Mouse (Mus musculus) large intestine, adult 2 months (tissue): ENCODE measurements at regions not wholly inside any gene's neighbourhood (a gene's known extent, or its start where the extent isn't known, plus 50 kb on each side); places are given as distances from the start of the nearest gene placed in this dataset.
"Not testable (repeated sequence)": the region's sequence is repeated elsewhere in the genome, so short reads cannot be mapped to it uniquely, and the experiment has no call there.

Experiments
- DNase-seq: peaks from one replicate; pipeline ENCODE4 v3.0.0-alpha.2; 2012; ENCODE audit warnings: low read depth, low spot score
- WGBS: fragments of 180-500 bp; shearing (Covaris S2); methylation state at CpG from one replicate; pipeline ENCODE4 v1.1.7; 2018; 5-methylcytosine and 5-hydroxymethylcytosine counted together

DNA sequence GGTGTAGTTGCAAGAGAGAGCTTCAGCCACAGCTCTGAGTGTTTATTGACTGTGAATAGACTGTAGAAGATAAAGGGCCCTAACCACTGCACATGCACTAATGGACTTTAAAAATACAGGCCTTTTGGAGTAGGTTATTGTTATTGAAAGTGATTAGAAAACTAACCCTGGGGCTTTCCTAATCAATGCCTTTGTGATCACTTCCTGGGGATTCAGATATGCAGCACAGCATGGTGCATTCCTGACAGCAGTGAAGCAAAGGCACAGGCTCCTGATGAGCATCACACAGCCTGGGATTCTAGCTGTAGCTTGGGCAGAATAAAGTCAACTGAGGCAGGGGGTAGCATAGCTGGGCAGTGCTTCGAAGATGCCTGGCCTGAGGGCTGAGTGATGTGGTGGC, 87.3 kb downstream of the Gm11077 start:
- no peak for DNase-seq
- WGBS: 45% methylated on average over 1 of the region's 1 CpGs

DNA sequence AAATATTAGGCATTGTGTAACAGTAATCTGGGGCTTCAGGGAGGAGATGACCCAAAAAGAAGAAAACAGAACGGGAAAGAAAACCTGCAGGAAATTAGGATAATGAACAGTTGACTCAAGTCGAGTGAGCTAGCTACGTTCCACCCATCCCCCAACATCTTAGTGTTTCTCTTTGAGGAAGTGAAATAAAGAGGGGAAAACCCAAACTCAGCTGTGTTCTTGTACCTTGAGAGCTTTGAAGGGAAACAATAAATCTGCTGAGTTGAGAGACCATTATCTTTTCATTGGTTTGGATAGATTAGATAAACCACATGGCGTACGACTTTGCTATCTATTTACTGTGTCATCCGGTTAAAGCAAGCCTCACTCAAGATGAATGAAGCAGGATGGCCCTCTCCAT, 87.7 kb downstream of the Gm11077 start:
- DNase-seq: no peak
- 16% methylated on average over 6 of the region's 6 CpGs for WGBS

DNA sequence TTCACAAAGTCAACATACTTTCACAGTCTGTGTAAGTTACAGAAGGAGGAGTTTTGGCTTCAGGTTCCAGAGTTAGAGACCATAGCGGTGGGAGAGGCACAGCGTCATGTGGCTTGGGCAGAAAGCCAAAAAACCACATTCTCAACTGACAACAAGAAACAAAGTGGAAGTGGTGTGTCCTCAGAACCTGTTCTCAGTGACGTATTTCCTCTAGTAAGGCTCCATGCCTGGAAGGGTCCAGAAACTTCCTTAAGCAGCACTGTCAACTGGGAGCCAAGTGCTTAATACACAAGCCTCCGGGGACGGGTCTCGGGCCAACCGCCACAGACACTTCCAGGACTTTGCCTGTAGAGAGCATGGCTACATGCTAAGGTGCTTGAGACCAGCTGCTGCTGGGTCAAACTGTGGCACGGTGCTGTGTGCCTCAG, 90.4 kb downstream of the Gm11077 start:
- WGBS: 46% methylated on average over 8 of the region's 8 CpGs
- DNase-seq: no peak

DNA sequence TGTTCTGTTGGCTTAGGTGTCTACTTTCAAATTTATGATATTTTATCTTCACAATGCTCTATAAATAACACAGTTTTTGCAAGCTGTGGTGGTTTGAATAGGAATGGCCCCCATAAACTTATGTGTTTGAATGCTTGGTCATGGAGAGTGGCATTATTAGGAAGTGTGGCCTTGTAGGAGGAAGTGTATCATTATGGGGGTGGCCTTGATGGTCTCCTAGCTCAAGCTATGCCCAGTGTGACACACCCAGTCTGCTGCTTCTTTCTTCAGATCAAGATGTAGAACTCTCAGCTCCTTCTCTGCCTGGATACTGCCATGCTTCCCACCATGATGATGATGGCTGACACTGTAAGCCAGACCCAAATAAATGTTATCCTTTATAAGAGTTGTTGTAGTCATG, 97.4 kb downstream of the Gm11077 start:
- DNase-seq: no peak

DNA sequence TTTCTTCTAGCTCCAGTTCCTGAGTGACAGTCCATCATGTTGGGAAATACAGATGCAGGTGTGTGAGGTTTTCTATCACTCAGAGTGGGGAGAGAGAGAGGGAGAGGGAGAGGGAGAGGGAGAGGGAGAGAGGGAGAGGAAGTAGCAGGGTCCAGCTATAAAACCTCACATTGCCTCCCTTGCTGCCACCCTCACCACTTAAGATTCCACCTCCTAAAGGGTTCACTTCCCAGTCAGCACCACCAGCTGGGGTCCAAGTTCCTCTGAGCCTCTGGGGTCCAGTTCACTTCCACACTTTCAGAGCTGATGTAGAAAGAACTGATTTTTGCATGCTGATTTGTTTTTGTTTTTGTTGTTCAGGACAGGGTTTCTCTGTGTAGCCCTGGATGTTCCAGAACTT, 98.6 kb downstream of the Gm11077 start:
- no peak for DNase-seq

DNA sequence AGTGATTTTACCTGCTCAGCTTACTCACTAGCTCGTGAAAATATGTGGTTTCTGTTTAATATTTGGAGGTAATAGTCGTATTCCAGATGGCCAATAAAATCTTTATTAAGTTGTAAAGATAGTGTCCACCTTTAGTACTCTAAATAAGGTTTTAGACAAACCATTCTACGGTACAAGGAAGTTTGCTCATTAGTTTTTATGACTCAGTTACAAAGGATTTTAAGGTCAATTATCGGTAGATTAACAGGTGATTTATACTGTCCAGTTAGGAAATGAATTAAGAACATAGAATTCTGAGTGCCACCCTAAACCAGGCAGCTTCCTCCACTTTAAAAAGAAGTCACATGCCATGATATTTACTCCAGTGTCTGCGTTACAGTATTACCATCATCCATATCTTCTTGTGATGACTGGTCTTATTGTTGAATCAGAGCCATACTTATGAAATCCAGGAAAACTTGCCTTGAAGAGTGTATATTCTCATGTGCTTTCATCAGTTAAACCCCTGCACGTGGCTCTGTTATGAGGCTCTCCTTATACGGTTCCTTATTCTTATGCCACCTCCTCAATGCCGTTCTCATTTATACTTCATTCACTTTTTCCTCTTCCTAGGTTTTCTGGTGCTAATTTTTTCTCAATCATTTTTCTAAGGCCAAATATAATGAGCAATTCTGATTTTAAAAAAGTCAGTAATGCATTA, 114.4 kb downstream of the Gm11077 start:
- no peak for DNase-seq
- 38% methylated on average over 8 of the region's 8 CpGs for WGBS

DNA sequence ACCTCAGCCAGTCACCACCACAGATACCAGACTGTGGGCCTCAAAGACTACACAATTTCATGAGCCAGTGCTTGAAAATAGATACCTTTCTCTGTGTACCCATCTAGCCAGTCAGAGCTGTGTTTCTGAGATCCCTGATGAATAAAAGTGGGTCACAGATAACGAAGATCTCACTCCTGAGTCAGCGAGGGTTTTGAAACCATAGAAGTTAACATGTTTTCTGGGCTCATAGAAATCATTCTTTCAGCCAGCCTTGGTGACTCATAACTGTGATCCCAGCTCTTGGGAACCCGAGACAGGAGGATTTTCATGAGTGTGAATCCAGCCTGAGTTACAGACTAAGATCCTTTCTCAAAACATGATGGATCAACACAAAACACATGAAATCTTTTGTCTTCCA, 118.1 kb downstream of the Gm11077 start:
- no peak for DNase-seq
- WGBS: 78% methylated on average over 3 of the region's 3 CpGs

DNA sequence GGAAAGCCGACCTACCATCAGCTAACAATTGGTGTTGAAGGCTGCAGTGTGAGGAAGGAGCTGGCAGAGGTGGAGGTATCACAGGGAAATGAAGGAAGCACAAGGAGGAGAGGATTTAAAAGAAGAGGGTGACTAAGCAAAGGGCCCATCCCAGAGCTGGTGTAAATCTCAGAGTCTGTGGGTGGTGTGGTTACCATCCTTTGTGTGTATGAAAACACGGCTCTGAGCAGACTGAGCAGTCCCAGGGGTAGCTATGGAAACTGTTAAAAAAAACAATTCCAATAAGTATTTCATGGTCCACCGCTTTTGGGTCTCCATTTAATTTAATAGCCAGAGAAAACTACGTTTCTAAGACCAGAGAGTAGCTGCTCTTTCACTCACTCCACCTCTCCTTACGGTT, 123.3 kb downstream of the Gm11077 start:
- 84% methylated on average over 5 of the region's 5 CpGs for WGBS
- DNase-seq: no peak

DNA sequence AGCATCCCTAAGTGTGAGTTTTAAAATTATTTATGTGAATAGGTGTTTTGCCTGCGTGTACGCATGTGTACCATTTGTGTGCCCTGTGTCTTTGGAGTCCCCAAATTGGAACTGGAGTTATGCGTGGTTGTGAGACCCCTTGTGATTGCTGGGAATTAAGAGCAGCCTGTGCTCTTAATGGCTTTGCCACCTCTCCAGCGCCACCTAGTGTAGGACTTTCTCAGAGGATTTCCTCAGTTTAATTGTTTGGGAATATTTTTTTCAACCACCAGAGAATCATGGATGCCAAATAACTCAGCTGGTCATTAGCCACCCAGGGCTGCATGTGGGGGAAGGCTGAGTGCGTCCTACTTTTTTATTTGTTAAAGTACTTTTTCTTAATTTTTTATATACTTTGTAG, 124.4 kb downstream of the Gm11077 start:
- DNase-seq: no peak
- 54% methylated on average over 5 of the region's 5 CpGs for WGBS

DNA sequence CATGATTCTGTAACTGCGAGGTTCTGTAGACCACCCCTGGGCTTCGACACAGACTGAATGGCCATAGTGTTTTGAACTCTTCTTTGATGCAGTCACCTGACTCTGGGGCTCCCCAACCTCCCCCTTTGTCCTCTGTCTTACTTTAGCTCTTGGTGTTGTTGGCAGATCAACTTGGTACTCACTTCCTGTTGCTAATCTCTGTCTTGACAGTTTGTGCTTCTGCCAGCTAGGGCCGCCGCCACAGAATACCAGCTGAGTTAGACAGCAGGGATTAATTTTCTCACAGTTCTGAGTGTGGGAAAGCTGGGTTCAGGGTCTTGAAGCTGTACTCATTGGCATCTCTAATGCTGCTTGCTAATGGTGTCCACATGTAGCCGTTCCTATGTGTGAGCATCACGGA, 125.6 kb downstream of the Gm11077 start:
- DNase-seq: no peak
- WGBS: 90% methylated on average over 6 of the region's 6 CpGs

DNA sequence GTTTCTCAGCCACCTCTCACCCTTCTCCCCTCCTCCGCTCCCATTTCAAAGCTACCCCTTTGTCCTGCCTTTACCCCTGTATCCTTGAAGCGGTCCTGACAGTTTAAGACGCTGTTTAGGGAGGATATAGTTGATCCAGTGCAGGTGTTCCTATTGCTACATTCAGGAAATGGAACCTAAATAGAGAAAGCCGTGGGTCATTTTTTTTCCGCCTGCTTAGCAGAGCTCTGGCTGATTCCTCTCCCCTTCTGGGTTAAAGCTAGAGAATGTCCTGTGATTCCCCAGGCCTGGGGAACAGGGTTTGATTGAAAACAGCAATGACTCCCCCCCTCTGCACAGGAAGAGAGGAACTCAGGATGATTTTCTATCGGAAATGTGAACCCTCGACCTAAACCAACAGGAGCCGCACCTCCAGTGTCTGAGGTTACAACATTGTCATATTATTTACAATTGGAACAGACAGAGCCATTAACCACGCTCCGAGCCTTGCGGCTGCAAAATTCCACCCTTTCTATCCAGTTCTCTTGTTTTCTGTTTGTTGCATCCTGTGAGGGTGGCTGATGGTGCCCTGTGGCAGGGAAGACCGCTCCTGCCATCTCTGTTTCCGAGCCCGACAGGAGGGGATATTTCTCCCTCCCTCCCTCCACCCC, 127.5 kb downstream of the Gm11077 start:
- no peak for DNase-seq
- 13% methylated on average over 14 of the region's 14 CpGs for WGBS

DNA sequence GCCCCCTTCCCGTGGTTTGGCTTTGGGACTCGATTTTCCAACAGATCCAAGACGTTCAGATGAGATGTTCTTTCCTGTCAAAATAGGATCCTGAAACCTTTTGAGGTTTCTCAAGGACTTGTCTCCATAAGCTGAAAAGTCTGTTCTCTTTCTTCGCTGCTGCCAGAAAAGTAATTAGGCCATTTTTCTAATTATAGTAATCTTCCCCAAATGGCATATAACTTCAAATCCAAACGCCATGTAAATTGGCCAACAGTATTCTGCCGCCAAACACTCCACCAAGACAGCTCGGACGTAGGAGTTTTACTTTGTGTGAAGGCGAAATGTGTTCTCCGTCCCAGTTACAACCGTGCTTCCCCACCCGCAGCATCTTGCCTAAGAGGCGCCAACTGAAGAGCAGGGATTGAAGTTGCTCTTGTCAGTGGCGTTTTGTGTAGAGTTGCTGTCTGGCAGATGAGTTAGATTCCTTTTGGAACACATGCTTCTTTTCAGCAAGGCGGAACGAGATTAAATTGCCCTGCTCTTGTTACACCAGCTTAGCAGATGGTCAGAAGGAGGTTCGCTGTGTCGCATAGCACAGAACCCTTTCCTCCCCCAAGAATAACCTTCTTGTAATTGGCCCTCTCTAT, 128.1 kb downstream of the Gm11077 start:
- DNase-seq: no peak
- 27% methylated on average over 18 of the region's 18 CpGs for WGBS

DNA sequence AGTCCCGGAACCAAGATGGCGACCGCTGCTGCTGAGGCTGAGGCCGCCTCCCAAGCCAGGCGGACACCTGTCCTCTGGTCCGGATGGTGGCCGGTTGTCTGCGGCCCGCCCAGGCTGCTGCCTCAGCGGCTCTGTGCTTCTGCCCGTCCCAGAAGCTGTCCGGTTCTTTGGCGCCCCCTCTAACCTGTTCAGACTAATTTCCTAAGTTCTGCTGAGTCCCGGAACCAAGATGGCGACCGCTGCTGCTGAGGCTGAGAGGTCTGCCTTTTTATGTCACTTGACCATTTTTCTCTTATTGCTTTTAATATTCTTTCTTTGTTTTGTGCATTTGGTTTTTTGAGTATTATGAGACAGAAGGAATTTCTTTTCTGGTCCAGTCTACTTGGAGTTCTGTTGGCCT, 140.4 kb downstream of the Gm11077 start:
- 96% methylated on average over 11 of the region's 16 CpGs for WGBS
- DNase-seq: not testable (repeated sequence)

DNA sequence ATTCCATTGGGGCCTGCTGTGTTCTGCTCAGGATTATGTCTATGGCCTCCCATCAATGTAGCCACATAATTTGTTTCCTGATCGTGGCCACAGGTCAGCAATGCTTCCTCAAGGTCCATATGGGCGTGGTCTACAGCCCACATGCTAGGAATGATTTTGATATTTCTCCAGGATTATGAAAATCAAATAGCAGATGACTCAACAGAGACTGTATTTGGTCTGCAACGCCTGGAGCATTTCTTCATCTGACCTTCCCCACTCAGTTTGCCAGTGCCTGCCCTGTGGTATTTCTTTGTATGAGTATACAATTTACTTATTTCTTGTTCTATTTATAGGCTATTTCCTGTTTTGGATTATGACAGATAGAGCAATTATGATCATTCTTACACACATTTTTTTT, 145.7 kb downstream of the Gm11077 start:
- no peak for DNase-seq
- WGBS: 36% methylated on average over 3 of the region's 3 CpGs

DNA sequence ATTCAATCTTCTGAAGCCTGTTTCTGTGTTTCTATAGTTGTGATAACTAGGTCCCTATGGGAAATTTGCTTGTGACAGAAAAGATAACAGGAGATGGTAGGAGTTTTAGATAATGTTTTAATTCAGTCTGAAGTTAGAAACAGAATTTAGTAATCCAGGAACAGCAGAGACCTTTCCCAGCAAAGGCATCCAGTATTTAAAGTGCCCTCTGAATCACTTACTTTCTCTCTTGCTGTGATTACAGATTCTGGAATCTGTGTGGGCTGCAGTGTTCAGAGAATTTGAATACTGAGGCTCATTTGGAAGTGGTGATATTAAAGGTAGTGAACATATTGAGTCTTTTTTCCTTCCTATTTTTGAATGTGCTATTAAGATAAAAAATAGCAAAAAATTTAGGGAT, 154.6 kb downstream of the Gm11077 start:
- DNase-seq: no peak

DNA sequence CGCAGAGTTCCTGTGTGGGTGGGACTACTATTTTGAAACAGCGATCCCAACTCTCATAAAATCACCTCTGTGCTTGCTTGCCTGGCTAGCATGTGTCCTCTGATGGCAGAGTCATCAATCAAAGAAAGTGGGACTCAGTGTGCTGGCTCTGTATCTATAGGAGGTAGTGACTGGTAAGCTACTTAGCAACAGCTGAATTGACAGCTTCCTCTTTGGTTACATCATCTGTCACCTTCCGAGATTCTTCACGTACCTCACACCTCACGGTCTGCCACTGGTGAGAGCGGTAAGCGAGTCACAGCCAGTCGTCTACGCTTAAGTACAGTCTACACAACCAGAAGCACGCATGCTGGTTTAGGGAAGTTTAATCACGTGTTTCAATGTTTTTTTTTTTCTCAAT, 159.5 kb downstream of the Gm11077 start:
- WGBS: 25% methylated on average over 11 of the region's 11 CpGs
- DNase-seq: no peak

DNA sequence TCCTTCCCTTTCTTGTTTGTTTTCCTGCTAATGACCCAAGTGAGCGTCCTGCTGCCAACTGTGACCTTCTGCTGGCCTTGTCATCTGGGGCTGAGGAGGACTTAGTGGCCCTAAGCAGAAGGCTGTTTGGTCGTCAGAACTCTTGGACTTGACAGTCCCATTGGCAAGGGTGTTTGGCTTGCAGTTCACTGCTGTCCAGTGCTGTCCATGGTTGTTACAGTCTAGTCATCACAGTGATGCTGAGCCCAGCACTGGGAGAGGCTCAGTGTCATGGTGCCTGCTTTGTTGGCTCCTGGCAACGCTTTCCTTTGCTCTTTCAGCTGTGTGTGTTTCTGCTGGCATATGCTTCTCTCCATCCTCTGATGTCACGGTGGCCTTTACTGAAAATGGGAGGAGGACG, 161.0 kb downstream of the Gm11077 start:
- DNase-seq: no peak
- WGBS: 68% methylated on average over 5 of the region's 5 CpGs

DNA sequence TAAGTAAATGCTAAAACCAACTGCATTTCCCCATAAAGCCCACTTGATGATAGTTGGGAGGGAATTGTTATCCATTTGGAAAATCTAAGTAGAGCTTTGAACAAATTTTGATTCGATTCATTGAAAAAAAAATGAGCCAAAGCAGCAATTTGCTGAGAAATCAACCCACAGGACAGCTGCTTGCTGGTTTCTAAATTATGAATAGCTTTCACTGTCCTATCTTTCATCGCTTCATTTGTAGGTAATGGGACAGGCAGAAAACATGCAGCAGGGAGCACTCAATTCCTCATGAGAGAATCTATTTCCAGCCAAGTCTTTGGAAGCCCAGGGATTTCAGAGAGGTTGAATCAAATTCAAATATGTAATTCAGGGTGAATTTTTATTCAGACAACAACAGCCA, 161.5 kb downstream of the Gm11077 start:
- WGBS: 88% methylated on average over 2 of the region's 2 CpGs
- DNase-seq: no peak

DNA sequence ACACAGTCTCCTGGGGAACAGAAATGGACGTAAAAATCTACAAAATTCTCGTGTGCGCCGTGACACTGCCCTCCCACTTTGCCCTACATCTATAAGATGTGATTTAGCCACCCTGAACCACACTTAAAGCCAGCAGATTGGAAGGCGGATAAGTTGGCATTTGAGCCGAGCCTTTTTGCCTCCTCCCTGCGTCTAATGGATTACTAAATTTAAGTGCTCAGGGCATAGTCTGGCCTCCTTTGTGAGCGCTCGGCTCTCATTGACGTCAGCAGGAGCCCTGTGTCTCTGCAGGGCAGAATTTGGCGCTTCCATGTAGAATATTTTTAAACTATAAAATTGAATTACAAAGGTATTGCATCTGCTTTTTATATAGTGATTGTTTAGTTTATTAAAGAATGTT, 165.4 kb downstream of the Gm11077 start:
- DNase-seq: no peak
- 58% methylated on average over 11 of the region's 11 CpGs for WGBS

DNA sequence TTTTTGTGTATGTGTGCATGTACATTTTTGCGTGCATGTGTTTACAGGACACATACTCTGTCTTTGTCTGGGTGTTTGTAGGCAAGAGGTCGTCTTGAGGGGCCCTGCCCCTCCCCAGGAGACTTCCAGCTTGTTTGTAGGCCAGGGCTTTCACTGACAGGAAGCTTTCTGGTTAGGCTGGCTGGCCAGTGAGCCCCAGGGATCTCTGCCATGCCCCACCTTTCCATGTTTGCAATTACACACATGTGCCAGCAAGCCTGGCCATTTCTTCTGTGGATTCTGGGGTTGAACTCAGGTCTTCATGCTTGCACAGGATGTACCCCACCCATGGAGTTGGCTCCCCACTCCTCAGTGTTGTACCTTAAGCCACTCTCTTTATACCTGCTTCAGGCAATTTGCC, 166.4 kb downstream of the Gm11077 start:
- 41% methylated on average over 2 of the region's 2 CpGs for WGBS
- no peak for DNase-seq

DNA sequence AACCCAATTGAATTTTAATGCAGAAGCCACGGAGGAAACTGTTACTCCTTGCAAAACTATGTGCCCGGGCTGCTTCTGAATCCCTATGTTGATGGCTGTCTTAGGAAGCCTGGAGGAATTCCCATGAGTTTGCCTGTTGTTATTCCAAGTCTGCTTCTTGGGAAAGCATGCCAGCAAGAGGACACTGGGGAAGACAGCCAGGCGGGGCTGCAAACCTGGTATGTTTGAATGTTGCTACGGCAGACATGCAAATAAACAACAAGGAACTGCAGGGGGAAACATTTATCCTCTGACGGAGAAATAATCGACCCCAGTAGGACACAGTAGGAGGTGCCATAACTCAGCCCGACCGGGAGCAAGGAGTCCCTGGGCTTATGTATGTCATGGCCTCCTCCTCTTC, 168.0 kb downstream of the Gm11077 start:
- DNase-seq: no peak
- WGBS: 31% methylated on average over 8 of the region's 8 CpGs
